ENCODE assay signal across 8 mouse cellular contexts in genomic region chr2:12023402-12024111, GRCm38 (mm10).
DNase-seq lines count a peak whose midpoint lies in the region; ATAC-seq and TF ChIP-seq lines count a peak whose summit lies in the region.

No protein-coding gene starts in this region.

- dilution Hi-C loops in CH12.LX (cut with MboI; ENCODE audit: extremely low pct_ligation_motif_present, extremely low pct_unique_long_range_greater_than_20kb, low sequenced_read_pairs): no loop called here

- DNase-seq in CH12.LX (ENCODE audit: extremely low read depth): no peak
- DNase-seq in adrenal gland, postnatal 25 days: peak; percentile 61
- peak; percentile 28 to 46 for DNase-seq in lung, adult 18-20 months
- DNase-seq in yolk sac, embryonic 10.5 days (ENCODE audit: low spot score): peak; percentile 38
- no peak for DNase-seq in cerebellum, postnatal 4 days (ENCODE audit: low spot score in 2 of 2)

- H3K9me3 ChIP-seq in CH12.LX (replicated peaks; ENCODE audit: low read length): no peaks in the 10 kb centered on the region

- no peak for TF ChIP-seq RAD21 in CH12.LX (IDR thresholded peaks at IDR 0.05; ENCODE audit: low read depth, low read length)

- peak overlapping the region; percentile 21 for H3K4me2 ChIP-seq in CH12.LX (ENCODE audit: insufficient read depth, low read depth, poor library complexity, severe bottlenecking)

- no peak for TF ChIP-seq CTCF in CH12.LX (conservative IDR thresholded peaks at IDR 0.05 in 1 of 2, IDR thresholded peaks at IDR 0.05 in 1 of 2; ENCODE audit: low read depth in 2 of 2, low read length in 2 of 2)

- H3K4me3 ChIP-seq in CH12.LX (replicated peaks in 1 of 3; ENCODE audit: low read depth in 2 of 3, low read length in 2 of 3, poor library complexity in 1 of 3): no peak overlapping the region

- H3K27ac ChIP-seq in CH12.LX (ENCODE audit: insufficient read depth, low read depth): no peak overlapping the region

- TF ChIP-seq EP300 in CH12.LX (IDR thresholded peaks at IDR 0.05; ENCODE audit: low read length): no peak

- peak; percentile 17 to 34; a peak in 1 of 4 replicates for ATAC-seq in hematopoietic stem cell, adult 5-6 weeks (replicated peaks in 1 of 2; ENCODE audit: insufficient read depth in 1 of 2, low FRiP score in 2 of 2, low TSS enrichment in 1 of 2, low read depth in 1 of 2, poor library complexity in 2 of 2, severe bottlenecking in 2 of 2)
- ATAC-seq in monocyte, adult 5-6 weeks (replicated peaks; ENCODE audit: insufficient number of reproducible peaks, low FRiP score, low TSS enrichment, poor library complexity, severe bottlenecking): no peak
- no peak for ATAC-seq in erythroid progenitor cell, adult 5-6 weeks (replicated peaks; ENCODE audit: low FRiP score, poor library complexity, severe bottlenecking)

- H3K36me3 ChIP-seq in CH12.LX (replicated peaks in 1 of 2; ENCODE audit: control insufficient read depth in 1 of 2, insufficient read depth in 1 of 2, low read length in 1 of 2): no peaks in the 10 kb centered on the region

- no peak overlapping the region for H3K9ac ChIP-seq in CH12.LX (ENCODE audit: insufficient read depth, low read depth)

- no peak for TF ChIP-seq POLR2A in CH12.LX (IDR thresholded peaks at IDR 0.05; ENCODE audit: low read depth, low read length)

- in situ Hi-C loops in CH12.LX (cut with MboI; ENCODE audit: low pct_ligation_motif_present, low pct_unique_long_range_greater_than_20kb, low sequenced_read_pairs): loop anchor here (25.0 kb wide), 1 partner anchor 289 kb away; the partner anchor contains the start of gene Itga8

- H3K27me3 ChIP-seq in CH12.LX (replicated peaks): no peaks in the 10 kb centered on the region

- H3K79me2 ChIP-seq in CH12.LX (replicated peaks; ENCODE audit: control insufficient read depth, extremely low read depth, insufficient read depth, poor library complexity, severe bottlenecking): no peaks in the 10 kb centered on the region

- no peaks in the 10 kb centered on the region for H3K4me1 ChIP-seq in CH12.LX (ENCODE audit: control insufficient read depth in 1 of 2, insufficient read depth in 2 of 2)

TF ChIP-seq in CH12.LX, 34 proteins besides CTCF, POLR2A, EP300 and RAD21:
- TF ChIP-seq ZNF384 (IDR thresholded peaks at IDR 0.05; ENCODE audit: low read depth, low read length) (no peak), NELFE (IDR thresholded peaks at IDR 0.05; ENCODE audit: low read depth, low read length) (no peak), HCFC1 (IDR thresholded peaks at IDR 0.05; ENCODE audit: low read depth, low read length) (no peak)

Comparison
In these comparisons a context has a peak if more than half of its experiments do, and no peak if none do; other contexts are left out.
1. DNase-seq: peak in adrenal gland, postnatal 25 days (single experiment), lung, adult 18-20 months (2 of 2) and yolk sac, embryonic 10.5 days (single experiment); none in CH12.LX (single experiment) and cerebellum, postnatal 4 days (0 of 2).
2. ATAC-seq: peak in hematopoietic stem cell, adult 5-6 weeks (2 of 2); none in monocyte, adult 5-6 weeks (single experiment) and erythroid progenitor cell, adult 5-6 weeks (single experiment).